ENCODE assay signal across 10 mouse cellular contexts in genomic region chr16:43709432-43710133, GRCm38 (mm10). TPM values are rescaled to one million over a fixed set of nuclear protein-coding genes. Genes with fewer than 3 reads are reported as not detected.
A peak's percentile ranks its signal among the peaks of the same experiment; 100 is the strongest.
DNase-seq lines count a peak whose midpoint lies in the region; ATAC-seq and TF ChIP-seq lines count a peak whose summit lies in the region.
"Had no signal": no experiment of that assay in that cellular context is flagged by ENCODE, and none has a peak within 500 bp of the region (broad histone marks: within the 10 kb centered on the region; RNA-seq: fewer than 3 reads in every experiment).

No protein-coding gene starts in this region.

- no peaks in the 10 kb centered on the region for H3K9me3 ChIP-seq in kidney, embryonic 16.5 days (ENCODE audit: low read length)
- no peaks in the 10 kb centered on the region for H3K9me3 ChIP-seq in hindbrain, embryonic 14.5 days (ENCODE audit: control insufficient read depth, low read length)
- no peaks in the 10 kb centered on the region for H3K9me3 ChIP-seq in neural tube, embryonic 15.5 days (replicated peaks)

- H3K36me3 ChIP-seq in kidney, embryonic 16.5 days (ENCODE audit: insufficient read depth, low read length), result no peaks in the 10 kb centered on the region
- no peaks in the 10 kb centered on the region for H3K36me3 ChIP-seq in kidney, adult 2 months (ENCODE audit: control insufficient read depth, insufficient read depth, low read length)
- no peaks in the 10 kb centered on the region for H3K36me3 ChIP-seq in hindbrain, embryonic 14.5 days (replicated peaks; ENCODE audit: control insufficient read depth, insufficient read depth)
- H3K36me3 ChIP-seq in neural tube, embryonic 15.5 days, result no peaks in the 10 kb centered on the region

- no peak overlapping the region for H3K27ac ChIP-seq in kidney, embryonic 16.5 days (ENCODE audit: low read length)
- no peak overlapping the region for H3K27ac ChIP-seq in kidney, adult 2 months (ENCODE audit: insufficient read depth, low read depth, low read length)
- peak overlapping the region; percentile 45; the same call in 1 of the 2 replicates for H3K27ac ChIP-seq in bone marrow, adult 2 months (ENCODE audit: control insufficient read depth, insufficient read depth, low read depth, low read length, poor library complexity)
- H3K27ac ChIP-seq in hindbrain, embryonic 14.5 days, result peak overlapping the region; percentile 70
- H3K27ac ChIP-seq in neural tube, embryonic 15.5 days (replicated peaks), result peak overlapping the region; percentile 82
- H3K27ac ChIP-seq: liver, embryonic 14.5 days had no signal

- H3K4me3 ChIP-seq in kidney, embryonic 16.5 days (ENCODE audit: low read length), result peak overlapping the region; percentile 31
- H3K4me3 ChIP-seq in kidney, adult 2 months (ENCODE audit: insufficient read depth, low read depth, low read length), result no peak overlapping the region
- peak overlapping the region; percentile 54 for H3K4me3 ChIP-seq in bone marrow, adult 2 months (replicated peaks; ENCODE audit: control insufficient read depth, low read depth, low read length)
- peak overlapping the region; percentile 12 for H3K4me3 ChIP-seq in hindbrain, embryonic 14.5 days (replicated peaks; ENCODE audit: low read length)
- H3K4me3 ChIP-seq in neural tube, embryonic 15.5 days (replicated peaks), result peak overlapping the region; percentile 23

- no peak for ATAC-seq in kidney, embryonic 16.5 days (ENCODE audit: low FRiP score, low TSS enrichment)
- peak; percentile 47; the same call in 1 of the 2 replicates for ATAC-seq in hindbrain, embryonic 14.5 days (ENCODE audit: low FRiP score)
- peak; percentile 68; the same call in 1 of the 2 replicates for ATAC-seq in neural tube, embryonic 15.5 days (ENCODE audit: low FRiP score)
- ATAC-seq: Patski had no signal

- no peaks in the 10 kb centered on the region for H3K27me3 ChIP-seq in kidney, embryonic 16.5 days (ENCODE audit: insufficient read depth, low read length)
- H3K27me3 ChIP-seq in kidney, adult 2 months (replicated peaks; ENCODE audit: control insufficient read depth, insufficient read depth, low read length), result no peaks in the 10 kb centered on the region
- H3K27me3 ChIP-seq in hindbrain, embryonic 14.5 days (ENCODE audit: control insufficient read depth, insufficient read depth, low read length), result no peaks in the 10 kb centered on the region
- H3K27me3 ChIP-seq in neural tube, embryonic 15.5 days (replicated peaks), result no peaks in the 10 kb centered on the region
- H3K27me3 ChIP-seq: Patski had no signal

- TF ChIP-seq POLR2A in kidney, adult 2 months (IDR thresholded peaks at IDR 0.05; ENCODE audit: low read depth, low read length), result no peak
- TF ChIP-seq POLR2A in bone marrow, adult 2 months (IDR thresholded peaks at IDR 0.05; ENCODE audit: borderline replicate concordance, control insufficient read depth, low read depth, low read length), result no peak

- H3K4me2 ChIP-seq in kidney, embryonic 16.5 days (replicated peaks; ENCODE audit: low read depth, low read length), result peak overlapping the region; percentile 49
- peak overlapping the region; percentile 48 for H3K4me2 ChIP-seq in hindbrain, embryonic 14.5 days (replicated peaks)
- H3K4me2 ChIP-seq in neural tube, embryonic 15.5 days, result peak overlapping the region; percentile 52

- no peak for TF ChIP-seq CTCF in kidney, adult 2 months (conservative IDR thresholded peaks at IDR 0.05; ENCODE audit: insufficient read depth, insufficient read length, low read depth, low read length)
- TF ChIP-seq CTCF in bone marrow, adult 2 months (IDR thresholded peaks at IDR 0.05; ENCODE audit: control insufficient read depth, insufficient read depth, low read length), result no peak

- DNase-seq in kidney, adult 2 months, result no peak
- peak; percentile 54 for DNase-seq in hindbrain, embryonic 14.5 days (ENCODE audit: low spot score)
- DNase-seq in right cerebral cortex, adult 2 months (ENCODE audit: low spot score in 2 of 2), result no peak
- no peak for DNase-seq in embryo, embryonic 9.5 days (ENCODE audit: extremely low spot score)
- no peak for DNase-seq in right cerebral cortex, postnatal 4 days

- peaks cover 9% of the 10 kb centered on the region; the same call in 1 of the 2 replicates for H3K4me1 ChIP-seq in kidney, embryonic 16.5 days (ENCODE audit: insufficient read depth, low read length)
- no peaks in the 10 kb centered on the region for H3K4me1 ChIP-seq in kidney, adult 2 months (ENCODE audit: control insufficient read depth, insufficient read depth, low read length)
- H3K4me1 ChIP-seq in bone marrow, adult 2 months (ENCODE audit: control insufficient read depth, insufficient read depth, low read length), result no peaks in the 10 kb centered on the region; the same call in 1 of the 2 replicates
- peaks cover 17% of the 10 kb centered on the region; the same call in 1 of the 2 replicates for H3K4me1 ChIP-seq in hindbrain, embryonic 14.5 days (replicated peaks; ENCODE audit: control insufficient read depth, insufficient read depth, low read length)
- H3K4me1 ChIP-seq in neural tube, embryonic 15.5 days, result peaks cover 21% of the 10 kb centered on the region

- WGBS in kidney, embryonic 16.5 days, result 39% methylated on average over 9 of the region's 9 CpGs
- WGBS in kidney, adult 2 months, result 28% methylated on average over 9 of the region's 9 CpGs
- WGBS in bone marrow, adult 2 months, result 15% methylated on average over 9 of the region's 9 CpGs
- 25% methylated on average over 9 of the region's 9 CpGs for whole genome bisulfite sequencing in hindbrain, embryonic 14.5 days
- 35% methylated on average over 9 of the region's 9 CpGs for WGBS in neural tube, embryonic 15.5 days

- no peak overlapping the region for H3K9ac ChIP-seq in kidney, embryonic 16.5 days (replicated peaks; ENCODE audit: low read length)
- peak overlapping the region; percentile 32; the same call in 1 of the 2 replicates for H3K9ac ChIP-seq in hindbrain, embryonic 14.5 days
- H3K9ac ChIP-seq in neural tube, embryonic 15.5 days (replicated peaks), result no peak overlapping the region
- H3K9ac ChIP-seq: liver, embryonic 14.5 days had no signal

RNA-seq across cellular contexts. Expression of gene Drd3, which starts 44.2 kb away (rescaled TPM):
- polyA plus RNA-seq in kidney, embryonic 16.5 days (2015; fragmentation: Nextera tagmentation; extraction: Ambion mirVana), result not detected in 2 replicates
- polyA plus RNA-seq in kidney, adult 2 months (2012; rRNA removed), result 0.08 and 0.10 TPM in 2 replicates
- not detected in 2 replicates for polyA plus RNA-seq in bone marrow, adult 2 months (2011; ENCODE audit: insufficient read depth, insufficient read length, low replicate concordance, missing spikeins)
- not detected in 2 replicates for polyA plus RNA-seq in hindbrain, embryonic 14.5 days (2014; fragmentation: Nextera tagmentation; extraction: Ambion mirVana)
- polyA plus RNA-seq in neural tube, embryonic 15.5 days (2015; fragmentation: Nextera tagmentation; extraction: Ambion mirVana), result not detected in 2 replicates
- polyA plus RNA-seq: liver, embryonic 14.5 days; Patski had no signal

RNA-seq across cellular contexts. Expression of gene Tigit, which starts 45.6 kb away (rescaled TPM):
- not detected in 2 replicates for polyA plus RNA-seq in kidney, embryonic 16.5 days (2015; fragmentation: Nextera tagmentation; extraction: Ambion mirVana)
- polyA plus RNA-seq in kidney, adult 2 months (2012; rRNA removed), result 0.16 and 0.50 TPM in 2 replicates
- not detected in 2 replicates for polyA plus RNA-seq in bone marrow, adult 2 months (2011; ENCODE audit: insufficient read depth, insufficient read length, low replicate concordance, missing spikeins)
- not detected in 2 replicates for polyA plus RNA-seq in hindbrain, embryonic 14.5 days (2014; fragmentation: Nextera tagmentation; extraction: Ambion mirVana)
- polyA plus RNA-seq in neural tube, embryonic 15.5 days (2015; fragmentation: Nextera tagmentation; extraction: Ambion mirVana), result not detected in 2 replicates
- polyA plus RNA-seq: liver, embryonic 14.5 days; Patski had no signal

Comparison
In these comparisons a context has a peak if more than half of its experiments do, and no peak if none do; other contexts are left out.
1. H3K27ac ChIP-seq: peak in bone marrow, adult 2 months (single experiment), hindbrain, embryonic 14.5 days (single experiment) and neural tube, embryonic 15.5 days (single experiment); none in kidney, embryonic 16.5 days (single experiment) and kidney, adult 2 months (single experiment).
2. Peak in every context shown above with its lines, with median percentiles within 50 percentile points of each other: H3K4me2 ChIP-seq.